Mouse (Mus musculus) liver (tissue): ENCODE results near the gene Olfr78.

ENCODE experiments used
- DNase-seq: peaks from one replicate; pipeline ENCODE4 v3.0.0-alpha.2; 2020; ENCODE audit warnings: mixed read lengths

Gene Olfr78

GRCm38 (mm10) chr7:102759266-102759665, at the start of gene Olfr78, which contains the start of gene Olfr560:
Gene Olfr78, minus strand, starts transcription at chr7:102759471.
Gene Olfr560, minus strand, starts transcription at chr7:102759366.
- DNase-seq, result no peak

GRCm38 (mm10) chr7:102803180-102803579, 43.9 kb upstream of the Olfr78 start, which contains the start of gene Olfr564:
Gene Olfr564, plus strand, starts transcription at chr7:102803480.
- DNase-seq, result no peak

- DNase-seq, result no peak
Measured at GRCm38 (mm10) chr7:102770921-102771320, 11.7 kb upstream of the Olfr78 start, which contains the start of gene Olfr561. Gene Olfr561, plus strand, starts transcription at chr7:102771221.

GRCm38 (mm10) chr7:102752086-102752485, 7.2 kb downstream of the Olfr78 start:
- DNase-seq, result no peak

GRCm38 (mm10) chr7:102737705-102738104, 21.6 kb downstream of the Olfr78 start:
- no peak for DNase-seq

GRCm38 (mm10) chr7:102733793-102734192, 25.5 kb downstream of the Olfr78 start:
- no peak for DNase-seq

- no peak for DNase-seq
Measured at GRCm38 (mm10) chr7:102727391-102727790, 31.9 kb downstream of the Olfr78 start, which contains the start of gene Olfr559. Gene Olfr559, minus strand, starts transcription at chr7:102727491.

GRCm38 (mm10) chr7:102718970-102719369, 40.3 kb downstream of the Olfr78 start, which contains the start of gene Olfr33:
Gene Olfr33, minus strand, starts transcription at chr7:102719070.
- DNase-seq, result no peak

GRCm38 (mm10) chr7:102701915-102702314, 57.4 kb downstream of the Olfr78 start, which contains the start of gene Olfr558:
Gene Olfr558, plus strand, starts transcription at chr7:102702215.
- DNase-seq, result no peak

- no peak for DNase-seq
Measured at GRCm38 (mm10) chr7:102698461-102698860, 60.8 kb downstream of the Olfr78 start.

GRCm38 (mm10) chr7:102695358-102696125, 63.7 kb downstream of the Olfr78 start, which contains the start of gene Olfr557:
Gene Olfr557, plus strand, starts transcription at chr7:102695910.
- DNase-seq, result peak; percentile 12
